Mouse (Mus musculus) liver, adult 2 months (tissue): ENCODE measurements at regions not wholly inside any gene's neighbourhood (a gene's known extent, or its start where the extent isn't known, plus 50 kb on each side); places are given as distances from the start of the nearest gene placed in this dataset.

Source experiments
- CTCF ChIP-seq: fragments of 200-500 bp; IDR thresholded peaks from 2 replicates; pipeline ENCODE4 v1.5.1; 2011; ENCODE audit warnings: low read depth, low read length, control low read depth
- POLR2A ChIP-seq: fragments of 200-500 bp; IDR thresholded peaks from 2 replicates; pipeline ENCODE4 v1.6.1; 2011; ENCODE audit warnings: low read length, control low read depth; ENCODE audit not compliant: insufficient read depth; ENCODE audit errors: extremely low read depth

- no peak for TF ChIP-seq CTCF
- TF ChIP-seq POLR2A: no peak
Measured at GRCm38 (mm10) chr19:35826074-35826473, 231.2 kb downstream of the Htr7 start.
